Mouse (Mus musculus) thymus, adult 18-20 months (tissue): ENCODE results near the gene Slc25a26.

ENCODE experiments used
- DNase-seq, 2 experiments: peaks; one replicate each; pipeline ENCODE4 v3.0.0; 2022; ENCODE audit warnings: mixed read lengths in 2 of 2

The Slc25a26 gene

DNA sequence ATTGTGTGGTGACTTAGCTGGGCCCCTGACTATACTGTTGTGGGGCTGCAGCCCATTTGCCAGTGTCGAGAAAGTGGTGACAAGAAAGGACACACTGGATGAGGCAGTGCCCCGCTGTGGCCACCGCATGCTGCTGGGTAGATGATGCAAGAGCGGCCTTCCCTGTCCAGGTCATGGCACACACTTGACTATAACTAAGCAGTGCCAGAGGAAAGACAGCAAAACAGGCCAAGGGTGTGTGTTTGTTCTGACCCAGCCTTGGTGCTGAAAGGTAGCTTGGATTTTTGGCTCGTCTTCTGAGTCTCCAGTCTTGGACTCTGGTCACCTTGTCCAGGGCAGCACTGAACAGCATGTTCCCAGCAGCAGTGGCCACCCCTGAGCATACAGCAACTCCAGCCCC lies 101.0 kb downstream of the Slc25a26 start:
- DNase-seq, result no peak

DNA sequence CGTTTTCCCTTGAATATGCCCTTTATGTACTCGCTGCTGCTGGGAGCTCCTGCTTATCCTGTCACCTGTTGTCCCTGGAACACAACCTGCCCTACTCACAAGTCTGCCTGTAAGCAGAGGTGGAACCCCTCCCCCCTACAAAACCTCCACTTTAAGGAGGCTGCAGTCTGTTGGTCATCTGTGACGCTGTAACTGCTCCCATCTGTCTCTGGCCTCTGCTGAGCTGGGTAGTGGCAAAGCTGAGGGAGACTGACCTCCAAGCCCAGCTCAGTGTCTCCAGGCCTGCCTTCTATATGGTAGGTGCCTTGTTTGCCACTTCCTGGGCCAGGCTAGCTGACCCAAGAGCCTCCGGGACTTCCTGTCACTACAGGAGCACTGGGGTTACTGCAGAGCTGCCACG lies 101.7 kb downstream of the Slc25a26 start:
- DNase-seq, result no peak

DNA sequence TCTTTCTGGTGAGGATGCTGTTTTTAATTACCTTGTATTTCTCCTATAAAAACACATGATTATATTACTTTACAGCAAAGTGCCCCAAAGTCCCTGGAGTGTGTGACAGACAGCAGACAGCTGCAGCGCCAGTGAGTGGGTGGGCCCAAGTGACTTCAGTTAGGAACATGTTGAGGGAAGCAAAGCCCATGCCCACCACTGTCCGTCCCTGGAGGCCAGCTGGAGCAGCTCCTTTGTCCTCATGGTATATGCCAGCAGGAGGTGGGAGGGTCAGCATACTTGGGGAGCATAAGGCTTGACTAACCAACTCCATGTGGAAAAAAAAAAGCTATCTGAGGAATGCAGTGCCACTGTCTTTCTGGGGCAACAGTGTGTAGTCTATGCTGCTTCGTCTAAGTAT lies 103.9 kb downstream of the Slc25a26 start:
- no peak for DNase-seq

- no peak for DNase-seq
Observed at GRCm38 (mm10) chr6:94604546-94604945, 104.4 kb downstream of the Slc25a26 start.

DNA sequence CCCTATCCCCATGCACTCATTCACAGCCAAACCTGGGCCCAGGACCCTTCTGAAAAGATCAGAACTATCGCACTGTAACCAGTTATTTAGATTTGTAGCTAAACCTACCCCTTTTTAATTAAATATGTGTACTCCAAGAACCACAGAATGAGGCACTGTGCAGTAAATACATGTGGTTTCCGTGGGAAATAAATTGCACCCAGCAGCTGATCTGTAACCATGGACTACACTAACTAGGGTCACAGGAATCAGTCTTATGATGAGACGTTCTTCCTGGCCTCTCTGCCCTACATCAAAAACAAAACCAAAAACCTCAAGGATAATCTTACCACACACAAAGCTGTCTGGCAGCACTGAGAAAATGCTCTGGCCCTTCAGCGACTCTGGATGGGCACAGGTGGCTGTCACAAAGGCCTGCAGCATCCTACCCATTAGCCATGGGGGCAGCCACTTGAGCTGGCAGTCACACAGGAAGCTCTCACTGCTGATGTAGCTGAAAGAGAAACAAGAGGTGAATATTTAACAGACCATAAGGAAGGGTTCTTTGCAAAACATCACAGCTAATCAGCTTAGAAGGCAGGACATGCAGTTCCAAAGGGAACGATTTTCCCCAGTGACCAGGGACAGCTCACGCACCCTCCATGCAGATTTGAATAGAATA lies 113.2 kb downstream of the Slc25a26 start:
- DNase-seq, result no peak

DNA sequence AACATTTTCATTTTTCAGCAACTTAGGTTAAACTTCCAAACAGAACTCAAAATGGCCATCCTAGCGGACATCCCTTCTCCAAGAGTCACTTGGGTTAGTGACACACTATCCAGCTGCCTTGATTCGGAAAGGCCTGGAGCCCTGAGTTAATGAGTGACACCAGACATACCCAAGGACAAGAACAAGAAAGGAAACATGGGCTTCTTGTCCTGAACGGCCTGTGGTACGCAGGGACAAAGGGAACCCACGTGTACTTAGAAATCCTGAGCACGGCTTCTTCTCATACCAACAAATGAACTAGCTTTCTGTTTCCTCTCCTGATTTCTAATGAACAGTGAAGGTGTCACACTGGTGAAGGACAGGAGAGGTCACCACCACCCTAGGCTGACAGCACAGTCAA lies 114.2 kb downstream of the Slc25a26 start:
- DNase-seq, result no peak

DNA sequence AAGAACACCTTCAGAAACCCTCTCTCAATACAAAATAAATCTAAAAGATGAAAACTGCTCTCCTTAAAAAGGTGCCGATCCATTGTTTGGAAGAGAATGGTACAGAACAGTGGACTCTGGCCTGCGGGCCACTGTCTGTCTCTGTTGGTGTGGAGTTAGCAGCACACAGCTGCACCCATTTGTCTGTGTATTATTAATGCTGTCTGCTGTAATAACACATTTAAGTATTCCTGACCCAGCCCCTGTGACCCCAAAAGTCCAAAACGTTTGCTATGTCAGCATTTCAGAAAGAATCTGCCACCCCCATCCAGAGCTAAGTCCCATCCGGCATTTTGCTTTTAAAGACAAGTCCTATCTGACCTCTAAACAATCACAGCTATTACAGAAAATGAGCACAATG lies 115.8 kb downstream of the Slc25a26 start:
- DNase-seq, result no peak

DNA sequence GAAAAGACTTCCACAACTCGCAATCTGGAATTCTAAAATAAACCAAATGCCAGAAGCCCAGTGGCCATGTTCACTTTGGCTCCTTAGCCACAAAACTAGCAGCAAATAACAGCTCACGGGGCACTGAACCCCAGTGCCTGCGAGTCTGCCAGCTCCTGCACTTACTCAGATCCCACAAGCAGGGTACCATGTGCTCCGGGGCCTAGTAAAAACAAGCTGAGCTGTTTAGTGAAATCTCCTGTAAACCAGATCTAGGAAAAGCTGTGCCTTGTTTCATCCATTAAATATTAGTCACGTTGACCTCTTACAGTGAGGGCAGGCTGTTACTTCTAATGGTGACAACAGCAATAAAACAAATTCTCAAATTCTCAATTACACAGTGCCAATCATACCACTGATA lies 118.5 kb downstream of the Slc25a26 start:
- DNase-seq, result no peak

GRCm38 (mm10) chr6:94620287-94620686 lies 120.2 kb downstream of the Slc25a26 start:
- DNase-seq, result no peak

- no peak for DNase-seq
Observed at GRCm38 (mm10) chr6:94620801-94621301, 120.7 kb downstream of the Slc25a26 start.

DNA sequence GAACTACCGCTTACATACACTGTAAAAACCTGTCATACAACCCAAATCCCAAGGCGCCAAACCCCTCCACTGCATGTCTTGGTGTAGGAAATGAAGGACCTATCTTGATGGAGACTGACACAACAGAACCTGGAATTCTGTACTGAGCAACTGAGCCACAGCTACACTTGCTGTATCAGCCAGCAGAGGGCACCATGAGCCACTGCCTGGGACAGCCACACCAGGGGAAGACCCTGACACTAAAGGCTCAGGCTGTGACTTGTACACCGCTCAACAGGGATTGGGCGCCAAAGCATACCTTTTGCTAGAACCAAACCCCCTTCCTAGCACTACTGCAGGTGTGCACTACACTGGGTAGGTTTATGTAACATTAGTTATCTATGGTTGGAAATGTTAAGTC lies 122.9 kb downstream of the Slc25a26 start:
- peak; percentile 56 to 64 for DNase-seq

DNA sequence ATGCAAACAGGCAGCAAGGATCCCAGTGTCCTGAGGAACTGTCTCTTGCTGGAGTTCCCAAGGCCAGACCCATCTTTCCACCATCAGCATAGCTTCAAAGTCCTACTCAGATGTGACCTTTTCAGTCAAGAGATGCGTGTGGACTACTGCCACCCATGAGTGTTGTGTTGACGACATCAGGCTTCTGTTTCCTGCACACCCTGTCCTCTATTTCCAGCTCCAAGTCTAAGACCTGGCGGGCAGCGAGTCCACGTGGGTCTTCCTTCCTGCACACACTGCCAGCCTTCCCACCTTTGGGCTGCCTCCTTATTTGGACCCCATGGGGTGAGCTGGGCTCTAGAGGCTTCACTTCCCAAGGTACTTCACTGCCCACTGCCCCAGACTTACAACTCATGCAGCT lies 124.4 kb downstream of the Slc25a26 start:
- DNase-seq, result no peak

DNA sequence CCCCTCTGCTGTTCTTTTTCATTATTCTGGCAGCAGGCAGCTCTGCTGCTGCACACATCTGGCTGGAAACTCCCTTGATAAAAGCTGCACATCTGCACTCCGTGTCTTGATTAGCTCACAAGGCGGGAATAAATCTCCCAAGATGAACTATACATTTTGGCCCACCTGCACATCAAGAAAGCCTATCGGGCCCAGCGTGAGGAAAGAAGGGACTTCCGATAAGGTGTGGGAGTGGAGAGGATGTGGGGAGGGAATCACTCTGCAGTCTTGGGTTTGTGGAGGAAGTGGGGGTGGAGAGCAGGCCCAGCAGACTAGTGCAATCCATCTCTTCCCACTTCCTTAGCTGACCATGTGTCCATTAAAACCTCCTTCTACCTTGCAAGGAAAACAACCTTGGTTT lies 125.8 kb downstream of the Slc25a26 start:
- DNase-seq, result no peak

DNA sequence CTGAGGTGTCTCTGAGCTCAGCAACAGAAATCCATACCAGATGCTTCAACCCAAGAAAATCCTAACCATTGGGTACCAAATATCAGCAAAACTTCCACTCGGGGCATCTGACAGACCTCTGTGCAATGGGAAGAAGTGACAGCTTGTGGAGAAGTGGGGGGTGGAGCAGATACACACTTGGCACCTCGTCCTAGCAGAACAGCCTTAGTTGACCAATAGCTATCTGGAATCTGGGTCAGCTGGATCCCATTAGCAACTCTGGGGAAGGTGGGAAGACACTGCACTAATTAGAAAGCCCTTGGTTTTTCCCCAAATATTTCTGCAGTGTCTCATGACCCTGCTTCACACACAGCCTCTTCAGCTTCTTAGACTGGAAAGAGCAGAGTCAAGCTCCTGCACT lies 126.7 kb downstream of the Slc25a26 start:
- no peak for DNase-seq

DNA sequence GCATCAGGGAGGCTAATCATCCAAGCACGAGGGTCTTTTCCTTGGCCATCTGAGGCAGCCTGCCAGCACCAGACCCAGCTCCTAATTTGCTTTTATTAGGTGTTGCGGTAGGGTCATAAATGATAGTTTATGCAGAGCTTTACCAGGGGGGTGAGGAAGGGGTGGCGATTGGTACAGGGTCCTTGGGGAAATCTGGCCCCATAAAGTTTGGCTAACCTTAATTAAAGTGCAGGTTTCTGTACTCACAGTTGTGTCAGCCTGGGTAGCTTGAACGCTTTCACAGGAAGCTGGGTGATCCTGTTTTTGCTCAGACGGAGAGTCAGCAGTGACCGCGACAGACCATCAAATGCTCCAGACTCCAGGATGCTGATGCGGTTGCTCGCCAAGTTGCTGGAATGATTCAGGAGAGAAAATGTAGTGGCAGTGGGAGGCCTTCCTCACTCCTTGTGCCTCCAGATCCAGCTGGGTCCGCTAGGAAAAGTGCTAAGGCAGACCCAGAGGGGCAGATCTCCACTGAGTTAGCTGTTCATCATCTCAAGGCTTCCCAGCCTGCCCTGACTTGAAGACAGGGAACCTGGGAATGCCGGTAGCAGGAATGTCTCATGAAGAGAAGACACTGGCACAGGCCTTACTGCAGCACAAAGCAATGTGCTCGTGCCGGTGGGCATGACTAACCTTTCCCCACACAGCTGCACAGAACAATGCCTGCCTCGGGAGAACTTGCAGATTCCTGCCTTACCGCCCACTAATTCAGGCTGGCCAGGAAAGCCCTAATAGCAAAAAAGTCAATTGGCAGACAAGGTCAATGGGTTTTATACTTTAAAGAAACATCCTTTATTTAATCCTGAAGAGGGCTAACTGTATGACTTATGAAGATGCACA lies 127.8 kb downstream of the Slc25a26 start:
- no peak for DNase-seq

GRCm38 (mm10) chr6:94628787-94629186 lies 128.7 kb downstream of the Slc25a26 start:
- no peak for DNase-seq

DNA sequence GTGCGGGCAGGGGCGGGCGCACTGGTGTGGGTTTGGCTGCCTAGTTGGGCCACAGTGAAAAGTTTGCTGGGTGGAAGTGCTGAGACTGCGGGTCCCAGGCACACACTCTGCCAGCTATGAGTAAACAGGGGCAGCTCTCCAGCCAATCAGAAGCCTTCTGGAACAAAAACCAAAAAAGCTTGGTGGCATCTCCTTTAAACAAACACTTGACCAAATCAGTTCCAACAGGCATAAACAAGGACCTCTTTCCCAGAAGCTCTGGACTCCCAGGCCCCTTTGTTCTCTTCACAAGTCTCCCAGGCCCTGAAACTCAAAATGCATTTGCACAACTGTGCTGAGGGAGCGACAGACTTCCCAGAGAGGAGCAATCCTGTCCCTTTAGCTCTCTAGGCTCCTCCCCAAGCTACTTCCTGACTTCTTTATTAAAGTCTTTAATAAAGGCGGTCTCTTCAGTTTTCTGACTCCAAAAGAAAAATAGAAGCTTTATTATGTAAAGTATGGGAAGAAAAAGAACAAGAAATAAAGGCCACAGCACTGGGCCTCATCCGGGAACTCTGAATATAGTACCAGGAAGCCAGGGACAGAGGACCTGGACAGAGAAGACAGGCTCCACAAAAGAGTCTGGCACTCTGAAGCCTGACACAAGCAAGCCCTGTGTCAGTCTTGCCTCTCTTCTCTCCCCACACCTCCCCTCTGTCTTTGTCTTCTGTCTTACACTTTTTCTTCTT lies 131.1 kb downstream of the Slc25a26 start:
- no peak for DNase-seq

- DNase-seq, result no peak
Observed at GRCm38 (mm10) chr6:94631779-94632082, 131.6 kb downstream of the Slc25a26 start.

GRCm38 (mm10) chr6:94634274-94634673 lies 134.1 kb downstream of the Slc25a26 start:
- DNase-seq, result peak in 1 of 2 experiments; percentile 33

DNA sequence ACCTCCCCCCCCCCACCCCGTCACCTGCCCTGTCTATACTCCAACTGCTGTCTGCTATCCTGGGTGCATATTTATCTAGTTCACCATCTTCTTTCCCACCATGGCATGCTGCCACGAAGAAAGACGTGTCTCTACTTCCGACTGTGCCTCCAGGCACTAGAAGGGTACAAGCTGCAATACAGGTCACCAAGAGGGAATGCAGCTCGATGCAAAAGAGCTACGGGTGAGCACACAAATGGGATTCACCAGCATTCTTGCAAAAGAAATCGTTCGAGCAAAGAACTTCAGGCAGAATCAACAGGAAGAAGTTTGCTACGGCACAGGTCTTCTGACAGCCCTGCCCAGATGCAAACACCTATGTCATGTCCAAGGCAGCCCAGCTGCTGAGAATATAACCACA lies 134.6 kb downstream of the Slc25a26 start:
- DNase-seq, result no peak

DNA sequence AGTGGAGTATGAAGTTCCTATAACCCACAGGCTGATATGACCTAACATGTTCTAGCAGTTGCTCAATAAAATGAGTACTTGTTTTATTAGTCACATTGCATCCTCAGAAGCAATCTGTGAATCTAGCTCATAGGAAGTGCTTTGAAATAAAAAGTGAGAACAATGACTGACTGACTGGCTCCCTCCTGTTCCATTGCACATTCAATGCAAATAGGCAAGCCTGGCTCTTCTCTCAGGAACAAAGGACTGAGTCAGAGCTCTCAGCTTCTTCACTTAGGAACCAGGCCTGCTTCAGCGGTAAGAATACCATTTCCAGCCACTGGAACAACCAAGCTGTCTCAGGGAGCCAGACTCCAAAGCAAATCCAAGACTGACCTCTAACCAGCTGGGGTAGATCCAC lies 135.2 kb downstream of the Slc25a26 start:
- DNase-seq, result no peak

- DNase-seq, result no peak
Observed at GRCm38 (mm10) chr6:94637024-94637434, 136.9 kb downstream of the Slc25a26 start.

DNA sequence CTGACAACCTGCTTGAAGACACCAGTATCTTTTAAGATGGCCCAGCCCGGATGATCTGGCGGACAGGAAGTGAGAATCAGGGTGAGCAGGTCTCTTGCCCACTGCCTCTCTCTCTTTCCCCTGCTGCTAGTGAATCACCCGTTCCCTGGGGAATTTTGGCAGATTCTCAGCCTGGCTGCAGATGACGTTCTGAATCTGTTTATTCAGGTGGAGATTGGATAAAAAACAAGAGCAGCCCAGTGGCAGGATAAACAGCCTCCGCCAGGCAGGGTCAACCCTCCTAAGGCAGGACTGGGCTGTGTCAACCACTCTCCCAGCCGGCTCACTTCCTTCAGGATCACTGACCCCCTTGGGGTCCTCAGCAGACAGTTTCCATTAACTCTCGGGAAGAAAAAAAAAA lies 140.2 kb downstream of the Slc25a26 start:
- no peak for DNase-seq

DNA sequence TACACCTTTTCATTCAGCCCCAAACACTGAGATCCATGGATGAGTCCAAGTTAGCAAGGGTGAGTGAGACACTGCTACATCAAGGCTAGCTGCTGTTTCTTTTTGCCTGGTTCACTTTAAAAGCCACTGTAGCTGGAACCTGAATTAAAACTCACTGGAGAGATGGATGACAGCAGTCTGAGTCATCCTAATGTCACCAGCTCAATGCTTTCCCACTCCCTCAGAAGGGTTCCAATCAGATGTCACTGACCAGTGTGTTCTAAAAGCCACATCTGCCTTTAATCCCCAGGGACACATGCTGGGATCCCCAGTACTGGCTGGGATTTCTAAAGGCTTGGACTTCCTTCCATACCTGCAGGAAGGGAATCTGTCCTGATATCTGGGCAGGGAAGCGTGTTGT lies 141.9 kb downstream of the Slc25a26 start:
- DNase-seq, result no peak
